Mouse (Mus musculus) ovary, postnatal 36 days (tissue): Measurements from ENCODE around the gene Zdhhc23.

Source experiments
- DNase-seq: peaks from one replicate; pipeline ENCODE4 v3.0.0; 2022; ENCODE audit warnings: low spot score, mixed read lengths

Gene Zdhhc23

DNA sequence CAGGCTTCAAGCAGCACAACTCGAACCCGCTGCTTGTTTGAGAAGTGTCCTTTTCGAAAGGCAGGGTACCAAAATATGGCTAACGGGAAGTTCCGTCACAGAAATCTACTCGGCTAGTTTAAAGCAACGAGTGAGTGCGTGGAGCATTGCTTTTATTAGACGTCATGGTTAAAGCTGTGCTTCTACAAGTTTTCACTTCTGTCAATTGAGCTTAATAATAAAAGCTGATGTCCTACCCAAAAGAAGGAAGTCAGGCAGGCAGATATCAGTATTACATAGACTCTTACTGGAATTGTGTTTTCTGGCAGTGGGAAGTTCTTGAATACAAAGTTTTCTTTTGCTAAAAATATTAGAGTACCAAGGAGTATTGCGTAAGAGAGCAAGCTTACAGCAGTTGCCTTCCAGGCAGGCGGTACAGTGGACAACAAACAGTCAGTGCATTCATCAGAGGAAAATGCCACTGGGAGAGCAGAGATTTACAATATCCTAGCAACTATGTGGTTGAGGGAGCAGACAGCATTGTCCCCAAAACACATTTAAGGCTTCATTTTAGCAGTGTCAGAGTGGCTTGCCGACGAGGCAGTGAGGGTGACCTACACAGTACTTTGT is 13.7 kb downstream of the Zdhhc23 start:
- no peak for DNase-seq

GRCm38 (mm10) chr16:43963780-43964179 is 15.8 kb downstream of the Zdhhc23 start:
- DNase-seq, result no peak

DNA sequence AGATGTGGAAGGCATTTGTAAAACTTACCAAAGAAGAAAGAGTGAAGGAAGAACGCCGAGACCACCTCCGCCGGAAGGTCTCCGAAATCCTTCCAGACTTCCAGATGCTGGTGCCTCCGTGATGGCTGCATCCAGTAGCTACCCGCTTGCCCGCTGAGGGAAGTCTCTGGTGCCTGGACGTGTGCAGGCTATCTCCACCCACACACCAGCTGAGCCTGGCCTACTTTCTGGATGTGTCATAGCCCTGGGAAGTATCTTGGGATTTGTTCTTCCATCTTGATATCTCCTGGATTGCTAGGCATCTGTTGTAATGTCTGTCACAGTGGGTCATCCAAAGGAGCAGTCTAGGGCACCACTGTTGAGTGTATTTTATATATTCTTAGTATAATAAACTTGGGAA is 16.3 kb downstream of the Zdhhc23 start:
- DNase-seq, result no peak

DNA sequence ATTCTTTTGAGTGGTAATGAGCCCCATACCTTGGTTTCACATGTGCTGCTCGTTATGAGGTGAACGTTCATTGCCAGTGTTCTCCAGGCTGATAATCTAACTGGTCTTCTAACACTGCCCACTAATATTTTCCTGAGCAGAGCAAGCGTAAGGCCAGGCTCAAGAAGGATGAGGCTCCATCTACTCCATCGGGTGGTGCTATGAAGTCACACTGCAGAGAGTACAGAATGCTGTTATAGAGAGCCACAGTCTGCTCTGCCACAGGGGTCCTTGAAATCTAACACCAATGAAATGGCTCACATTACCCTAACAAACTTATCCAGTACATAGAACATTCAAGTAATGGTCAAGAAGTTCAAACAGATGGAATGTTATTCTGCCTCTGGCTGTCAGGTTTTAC is 21.6 kb downstream of the Zdhhc23 start:
- no peak for DNase-seq

GRCm38 (mm10) chr16:43954913-43955312 is 24.7 kb downstream of the Zdhhc23 start:
- no peak for DNase-seq

DNA sequence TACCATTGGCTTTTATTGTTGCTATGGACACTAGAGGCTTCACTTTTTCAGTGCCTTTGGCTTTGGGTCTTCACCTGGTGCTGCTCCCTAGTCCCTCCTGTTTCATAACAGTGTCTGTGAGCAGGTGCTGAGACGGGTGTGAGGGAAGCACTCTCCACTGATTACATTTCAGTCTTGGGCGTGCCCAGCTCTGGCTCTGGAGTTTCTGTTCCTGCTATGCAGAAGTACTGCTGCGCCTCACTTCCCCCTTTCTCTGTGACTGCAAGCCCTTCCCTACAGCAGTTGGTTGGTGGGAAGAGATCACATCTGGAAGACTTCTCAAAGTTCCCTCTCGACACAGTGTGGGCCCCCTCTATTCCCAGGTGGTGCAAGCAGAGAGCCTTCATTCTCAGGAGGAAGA is 28.0 kb downstream of the Zdhhc23 start:
- DNase-seq, result no peak

DNA sequence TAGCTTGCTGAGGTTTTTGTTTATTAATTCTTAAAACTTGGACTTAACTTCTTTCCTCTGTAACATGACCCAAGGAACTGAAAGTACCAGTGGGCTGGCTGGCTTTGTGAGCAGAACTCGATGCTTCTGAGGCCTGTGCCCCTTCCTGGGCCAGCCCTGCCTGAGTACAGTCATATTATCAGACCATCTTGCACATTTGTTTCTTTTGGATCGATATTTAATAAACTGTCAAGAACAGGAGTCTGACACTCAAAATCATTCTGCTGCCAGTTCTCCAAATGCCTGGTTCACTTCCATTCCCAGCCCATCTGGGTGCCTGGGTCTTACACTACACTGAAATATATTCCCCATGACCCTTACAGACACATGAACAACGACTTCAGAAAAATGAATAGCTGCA is 33.7 kb downstream of the Zdhhc23 start:
- no peak for DNase-seq

- DNase-seq, result no peak
Observed at GRCm38 (mm10) chr16:43945351-43945750, 34.2 kb downstream of the Zdhhc23 start.

DNA sequence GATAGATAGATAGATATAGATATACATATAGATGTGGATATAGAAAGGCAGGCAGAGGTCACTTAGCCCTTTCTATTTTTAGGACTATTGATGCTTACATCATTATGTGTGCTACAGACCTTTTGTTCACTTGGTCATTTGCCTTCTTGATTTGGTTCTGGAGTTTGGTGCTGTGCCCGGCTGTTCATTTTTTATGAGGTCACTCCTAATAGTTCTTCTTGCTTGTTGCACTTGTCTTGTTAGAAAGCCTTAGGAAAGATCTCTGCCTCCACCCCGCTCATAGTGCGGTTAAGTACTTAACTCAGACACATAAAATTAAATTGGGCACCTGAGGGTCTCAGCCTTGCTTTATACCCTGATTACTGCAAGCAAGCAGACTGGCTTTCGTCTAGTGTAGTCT is 38.7 kb downstream of the Zdhhc23 start:
- DNase-seq, result no peak

GRCm38 (mm10) chr16:43935892-43936291 is 43.7 kb downstream of the Zdhhc23 start:
- no peak for DNase-seq

- DNase-seq, result no peak
Observed at GRCm38 (mm10) chr16:43935367-43935766, 44.2 kb downstream of the Zdhhc23 start.

DNA sequence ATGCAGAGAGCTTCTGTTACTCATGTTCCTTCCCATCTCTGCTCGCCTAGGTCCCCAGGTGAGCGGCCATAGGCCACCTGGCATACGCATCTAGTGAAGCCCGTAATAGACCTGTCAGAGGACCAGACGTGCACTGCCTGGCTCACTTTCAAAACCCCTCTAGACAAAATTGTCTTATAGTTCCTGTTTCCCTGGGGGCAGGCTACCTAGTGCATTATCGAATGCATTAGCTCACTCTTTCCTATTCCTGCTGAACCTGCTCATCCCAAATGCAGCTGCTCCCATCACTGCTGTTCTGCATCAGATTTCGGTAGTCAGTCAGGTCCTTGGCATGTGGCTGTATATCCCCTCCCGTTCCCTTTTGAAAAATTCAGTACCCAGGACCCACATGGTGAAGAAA is 44.7 kb downstream of the Zdhhc23 start:
- DNase-seq, result no peak

DNA sequence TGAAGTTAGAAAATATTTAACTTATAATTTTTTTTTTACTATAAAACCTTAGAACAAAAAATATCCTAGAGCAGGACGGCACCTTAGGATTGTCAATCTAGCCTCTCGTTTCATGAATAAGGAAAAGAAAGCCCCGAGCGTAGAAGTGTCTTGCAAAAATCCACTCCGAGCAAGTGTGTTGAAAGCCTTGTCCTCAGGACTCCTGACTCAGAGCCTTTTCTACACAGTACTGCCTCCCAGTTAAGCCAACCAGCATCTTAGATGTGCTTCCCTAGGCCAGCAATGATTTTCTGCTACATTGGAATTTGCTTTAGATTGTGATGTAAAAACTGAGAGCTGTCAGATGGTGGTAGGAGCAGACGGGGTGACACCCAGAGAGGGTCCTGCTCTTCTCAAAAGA is 46.5 kb downstream of the Zdhhc23 start:
- DNase-seq, result no peak

GRCm38 (mm10) chr16:43932319-43932718 is 47.3 kb downstream of the Zdhhc23 start:
- DNase-seq, result no peak

DNA sequence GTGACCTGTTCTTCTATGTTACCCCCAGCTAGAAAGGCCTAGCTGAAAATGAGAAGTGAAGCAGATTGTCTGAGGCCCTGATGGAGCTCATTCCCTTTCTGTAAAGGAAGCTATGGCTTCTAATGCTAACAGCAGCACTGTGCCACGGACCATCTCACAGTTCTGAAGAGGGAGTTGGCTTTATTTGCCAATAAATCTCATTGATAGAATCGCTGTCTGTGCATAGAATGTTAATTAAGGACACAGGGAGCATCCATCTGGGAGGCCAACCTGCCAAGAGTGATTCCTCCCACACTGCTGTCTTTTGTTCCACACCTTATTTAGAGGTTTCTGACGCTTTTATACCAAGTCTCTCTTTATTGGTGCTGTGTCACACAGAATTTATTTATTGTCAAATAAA is 48.1 kb downstream of the Zdhhc23 start:
- no peak for DNase-seq

DNA sequence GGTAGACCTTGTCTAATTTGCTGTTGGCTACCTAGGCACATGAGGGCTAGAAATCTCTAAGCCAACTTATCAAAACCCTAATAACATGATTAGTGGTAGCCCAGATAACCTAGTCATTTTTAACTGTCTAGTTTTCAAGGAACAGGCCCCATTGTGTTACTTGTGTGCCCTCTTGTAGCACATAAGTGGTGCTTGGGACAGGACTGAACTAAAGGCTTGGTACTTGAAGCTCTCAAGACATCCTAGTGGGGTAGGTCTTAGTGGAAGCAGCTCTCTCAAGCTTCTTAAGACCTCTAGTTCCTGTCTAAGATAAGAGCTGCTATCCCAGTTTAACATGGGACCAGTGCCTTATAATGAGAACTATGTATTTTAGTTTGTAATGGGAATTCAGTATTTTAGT is 49.0 kb downstream of the Zdhhc23 start:
- no peak for DNase-seq

GRCm38 (mm10) chr16:43926341-43926859 is 53.2 kb downstream of the Zdhhc23 start, which contains the start of gene Qtrt2:
Qtrt2 (minus strand) TSS chr16:43926809.
- DNase-seq, result no peak

DNA sequence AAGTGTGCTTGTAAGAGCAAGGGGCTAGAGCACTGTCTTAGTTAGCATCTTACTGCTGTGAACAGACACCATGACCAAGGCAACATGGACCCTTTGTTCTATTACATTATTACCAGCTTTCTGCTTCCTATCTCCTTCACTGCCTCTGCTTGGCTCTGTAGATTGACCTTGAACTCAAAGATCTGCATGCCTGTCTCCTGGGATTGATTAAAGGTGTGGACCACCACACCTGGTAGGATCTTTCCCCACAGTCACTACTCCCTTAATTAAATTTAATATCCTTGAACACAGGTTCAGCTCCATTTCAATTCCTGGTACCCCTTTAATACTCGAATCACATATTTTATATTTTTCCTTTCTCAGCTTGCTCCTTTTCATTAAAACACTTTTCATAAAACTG is 53.7 kb downstream of the Zdhhc23 start:
- no peak for DNase-seq

- DNase-seq, result no peak
Observed at GRCm38 (mm10) chr16:43925001-43925558, 54.5 kb downstream of the Zdhhc23 start.

- DNase-seq, result no peak
Observed at GRCm38 (mm10) chr16:43922630-43923029, 57.0 kb downstream of the Zdhhc23 start.

DNA sequence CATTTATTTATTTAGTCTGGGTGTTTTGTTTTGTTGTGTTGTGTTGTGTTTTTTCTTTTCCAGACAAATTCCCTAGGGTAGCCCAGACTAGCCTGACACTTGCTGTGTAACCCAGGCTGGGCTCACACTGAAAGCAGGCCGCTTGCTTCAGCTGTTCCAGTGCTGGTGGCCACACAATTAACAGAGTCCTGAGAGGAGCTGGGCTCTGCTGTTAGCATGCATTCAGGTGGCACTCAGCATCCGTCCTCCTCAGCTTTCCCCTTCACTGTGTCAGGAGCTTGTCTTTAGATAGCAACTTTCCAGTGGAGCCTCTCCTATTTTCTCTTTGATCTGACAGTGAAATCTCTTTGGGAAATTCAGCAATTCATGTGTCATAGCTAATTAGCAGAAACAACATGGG is 57.6 kb downstream of the Zdhhc23 start:
- DNase-seq, result no peak

DNA sequence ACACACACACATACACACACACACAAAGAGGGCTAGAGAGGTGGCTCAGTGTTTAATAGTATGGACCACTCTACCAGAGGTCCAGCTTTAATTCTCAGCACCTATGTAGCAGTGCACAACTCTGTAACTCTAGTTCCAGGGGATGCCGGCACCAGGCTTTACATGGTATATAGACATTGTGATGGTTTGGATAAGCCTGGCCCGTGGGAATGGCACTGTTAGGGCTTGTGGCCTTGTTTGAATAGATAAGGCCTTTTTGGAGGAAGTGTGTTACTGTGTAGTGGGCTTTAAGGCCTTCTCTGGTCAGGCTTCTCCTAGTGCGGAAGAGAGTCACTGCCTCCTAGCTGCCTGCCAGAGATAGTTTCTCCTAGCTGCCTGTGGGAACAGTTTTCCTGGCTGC is 60.7 kb downstream of the Zdhhc23 start:
- DNase-seq, result no peak
